ENCODE assay signal across 11 mouse cellular contexts in the genomic region with DNA sequence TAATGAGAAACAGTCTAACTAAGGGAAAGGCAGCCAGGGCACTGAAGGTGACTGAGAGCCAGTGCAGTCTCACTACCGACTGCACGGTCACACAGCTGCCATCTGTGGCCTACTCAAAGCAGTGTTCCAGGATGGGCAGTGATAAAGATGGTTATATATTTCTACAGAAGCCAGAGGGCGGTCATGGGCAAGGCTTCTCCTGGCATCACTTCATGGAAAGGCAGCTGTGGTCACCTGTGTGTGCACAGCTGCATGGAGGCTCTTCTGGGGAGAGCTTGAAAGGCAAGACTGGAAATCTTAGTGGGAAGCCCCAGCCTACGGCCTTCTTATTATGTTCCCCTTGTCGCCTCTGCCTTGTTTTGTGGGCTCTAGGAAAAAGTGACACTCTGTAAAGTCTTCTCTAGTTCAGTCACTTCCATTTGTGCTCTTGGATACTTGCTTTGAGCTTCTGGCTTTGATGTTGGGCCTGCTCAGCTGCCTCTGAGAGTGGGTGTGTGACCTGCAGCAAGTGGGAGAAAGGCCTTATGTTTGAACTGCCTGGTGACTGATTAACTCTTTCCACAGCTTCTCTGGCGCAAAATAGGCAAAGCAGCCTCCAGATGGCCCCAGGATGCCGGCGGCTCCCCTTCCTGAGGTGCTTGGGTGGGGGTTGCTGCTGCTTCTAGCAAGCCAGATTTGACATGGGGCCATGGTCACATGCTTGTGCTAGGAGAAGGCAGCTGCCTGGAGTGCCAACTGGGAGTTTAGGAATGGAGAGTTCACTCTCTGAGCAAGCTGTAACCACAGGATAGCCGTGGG.
DNase-seq lines count a peak whose midpoint lies in the region; ATAC-seq and TF ChIP-seq lines count a peak whose summit lies in the region.
"Had no signal": no experiment of that assay in that cellular context is flagged by ENCODE, and none has a peak within 500 bp of the region (broad histone marks: within the 10 kb centered on the region; RNA-seq: fewer than 3 reads in every experiment).

No protein-coding gene starts in this region.

- no peaks in the 10 kb centered on the region for H3K27me3 ChIP-seq in forebrain, postnatal 0 days (ENCODE audit: insufficient read depth, low read length)
- no peaks in the 10 kb centered on the region for H3K27me3 ChIP-seq in forebrain, embryonic 16.5 days (replicated peaks; ENCODE audit: control insufficient read depth, insufficient read depth, low read length)
- H3K27me3 ChIP-seq in lung, embryonic 16.5 days (ENCODE audit: control insufficient read depth, insufficient read depth, low read depth, low read length), result no peaks in the 10 kb centered on the region
- H3K27me3 ChIP-seq in kidney, embryonic 14.5 days (ENCODE audit: control insufficient read depth, insufficient read depth, low read length), result no peaks in the 10 kb centered on the region
- no peaks in the 10 kb centered on the region for H3K27me3 ChIP-seq in stomach, embryonic 15.5 days (replicated peaks)
- H3K27me3 ChIP-seq: midbrain, embryonic 12.5 days had no signal

- TF ChIP-seq CTCF in forebrain, postnatal 0 days (IDR thresholded peaks at IDR 0.05; ENCODE audit: low read depth), result 0 out of 2 replicates have a peak, but pooled peaks have one; percentile 15

- H3K36me3 ChIP-seq in forebrain, postnatal 0 days (ENCODE audit: insufficient read depth), result no peaks in the 10 kb centered on the region
- no peaks in the 10 kb centered on the region for H3K36me3 ChIP-seq in forebrain, embryonic 16.5 days (ENCODE audit: control insufficient read depth, insufficient read depth)
- H3K36me3 ChIP-seq in lung, embryonic 16.5 days (ENCODE audit: control insufficient read depth, insufficient read depth, low read length), result no peaks in the 10 kb centered on the region
- H3K36me3 ChIP-seq in kidney, embryonic 14.5 days (ENCODE audit: control insufficient read depth, insufficient read depth, low read length), result no peaks in the 10 kb centered on the region
- H3K36me3 ChIP-seq in stomach, embryonic 15.5 days, result no peaks in the 10 kb centered on the region
- H3K36me3 ChIP-seq: midbrain, embryonic 12.5 days had no signal

- no peak overlapping the region for H3K27ac ChIP-seq in forebrain, postnatal 0 days (ENCODE audit: low read depth, low read length)
- no peak overlapping the region for H3K27ac ChIP-seq in forebrain, embryonic 16.5 days (ENCODE audit: low read length)
- peak overlapping the region; percentile 43 for H3K27ac ChIP-seq in lung, embryonic 16.5 days (ENCODE audit: low read length)
- H3K27ac ChIP-seq in kidney, embryonic 14.5 days (ENCODE audit: low read depth, low read length), result peak overlapping the region; percentile 60; the same call in 1 of the 2 replicates
- H3K27ac ChIP-seq in stomach, embryonic 15.5 days, result peak overlapping the region; percentile 9; the same call in 1 of the 2 replicates
- H3K27ac ChIP-seq: midbrain, embryonic 12.5 days had no signal

- H3K9ac ChIP-seq in forebrain, postnatal 0 days, result no peak overlapping the region
- H3K9ac ChIP-seq in forebrain, embryonic 16.5 days (replicated peaks; ENCODE audit: low read depth, low read length), result no peak overlapping the region
- no peak overlapping the region for H3K9ac ChIP-seq in lung, embryonic 16.5 days (ENCODE audit: low read length)
- H3K9ac ChIP-seq in kidney, embryonic 14.5 days (ENCODE audit: low read depth, low read length), result no peak overlapping the region
- H3K9ac ChIP-seq in stomach, embryonic 15.5 days, result no peak overlapping the region
- H3K9ac ChIP-seq: midbrain, embryonic 12.5 days had no signal

- no peak overlapping the region for H3K4me3 ChIP-seq in forebrain, postnatal 0 days (ENCODE audit: low read depth, low read length)
- H3K4me3 ChIP-seq in forebrain, embryonic 16.5 days (replicated peaks; ENCODE audit: low read length), result no peak overlapping the region
- H3K4me3 ChIP-seq in lung, embryonic 16.5 days (ENCODE audit: low read length), result no peak overlapping the region
- H3K4me3 ChIP-seq in kidney, embryonic 14.5 days (ENCODE audit: low read length), result no peak overlapping the region
- no peak overlapping the region for H3K4me3 ChIP-seq in stomach, embryonic 15.5 days (replicated peaks)
- H3K4me3 ChIP-seq: midbrain, embryonic 12.5 days had no signal

- DNase-seq in forebrain, postnatal 0 days, result no peak
- DNase-seq in lung, postnatal 25 days (ENCODE audit: low spot score), result no peak
- no peak for DNase-seq in urinary bladder, postnatal 36 days (ENCODE audit: low spot score in 2 of 2)
- DNase-seq in cerebellum, adult 9-11 months, result no peak
- DNase-seq: cerebellum, adult 8-10 months had no signal

- no peaks in the 10 kb centered on the region for H3K9me3 ChIP-seq in forebrain, postnatal 0 days (ENCODE audit: low read length)
- H3K9me3 ChIP-seq in forebrain, embryonic 16.5 days (ENCODE audit: control insufficient read depth, low read length), result no peaks in the 10 kb centered on the region
- no peaks in the 10 kb centered on the region for H3K9me3 ChIP-seq in lung, embryonic 16.5 days (ENCODE audit: control insufficient read depth, low read length)
- H3K9me3 ChIP-seq in kidney, embryonic 14.5 days (ENCODE audit: control insufficient read depth, low read length), result no peaks in the 10 kb centered on the region
- H3K9me3 ChIP-seq in stomach, embryonic 15.5 days, result no peaks in the 10 kb centered on the region
- H3K9me3 ChIP-seq: midbrain, embryonic 12.5 days had no signal

- WGBS in forebrain, postnatal 0 days, result 64% methylated on average over 9 of the region's 9 CpGs
- 64% methylated on average over 9 of the region's 9 CpGs for WGBS in forebrain, embryonic 16.5 days
- WGBS in lung, embryonic 16.5 days, result 23% methylated on average over 9 of the region's 9 CpGs
- WGBS in kidney, embryonic 14.5 days, result 29% methylated on average over 9 of the region's 9 CpGs
- 36% methylated on average over 9 of the region's 9 CpGs for WGBS in stomach, embryonic 15.5 days

- H3K4me2 ChIP-seq in forebrain, postnatal 0 days (ENCODE audit: low read depth), result no peak overlapping the region
- no peak overlapping the region for H3K4me2 ChIP-seq in forebrain, embryonic 16.5 days (ENCODE audit: low read length)
- H3K4me2 ChIP-seq in lung, embryonic 16.5 days (ENCODE audit: low read depth, low read length), result no peak overlapping the region
- no peak overlapping the region for H3K4me2 ChIP-seq in kidney, embryonic 14.5 days (replicated peaks; ENCODE audit: low read depth, low read length)
- H3K4me2 ChIP-seq in stomach, embryonic 15.5 days, result no peak overlapping the region
- H3K4me2 ChIP-seq: midbrain, embryonic 12.5 days had no signal

- ATAC-seq in forebrain, postnatal 0 days, result no peak
- ATAC-seq in forebrain, embryonic 16.5 days, result no peak
- ATAC-seq in lung, embryonic 16.5 days (ENCODE audit: low read depth), result peak; percentile 66
- ATAC-seq in kidney, embryonic 14.5 days (ENCODE audit: low FRiP score, low TSS enrichment), result peak; percentile 91
- ATAC-seq in stomach, embryonic 15.5 days (ENCODE audit: insufficient read depth, low FRiP score, low read depth), result peak; percentile 79
- ATAC-seq: CD4-positive, CD25-positive, alpha-beta regulatory T cell, adult 4 months had no signal

- no peaks in the 10 kb centered on the region for H3K4me1 ChIP-seq in forebrain, postnatal 0 days (ENCODE audit: insufficient read depth)
- H3K4me1 ChIP-seq in forebrain, embryonic 16.5 days (replicated peaks; ENCODE audit: control insufficient read depth, insufficient read depth, low read length), result no peaks in the 10 kb centered on the region
- peaks cover 10% of the 10 kb centered on the region for H3K4me1 ChIP-seq in lung, embryonic 16.5 days (replicated peaks; ENCODE audit: control insufficient read depth, insufficient read depth, low read length)
- H3K4me1 ChIP-seq in kidney, embryonic 14.5 days (ENCODE audit: control insufficient read depth, insufficient read depth, low read length), result peaks cover 12% of the 10 kb centered on the region
- peaks cover 7% of the 10 kb centered on the region; the same call in 1 of the 2 replicates for H3K4me1 ChIP-seq in stomach, embryonic 15.5 days

Comparison
In these comparisons a context has a peak if more than half of its experiments do, and no peak if none do; other contexts are left out.
1. ATAC-seq: peak in lung, embryonic 16.5 days (single experiment), kidney, embryonic 14.5 days (single experiment) and stomach, embryonic 15.5 days (single experiment); none in forebrain, postnatal 0 days (single experiment) and forebrain, embryonic 16.5 days (single experiment).
2. H3K27ac ChIP-seq: peak in lung, embryonic 16.5 days (single experiment), kidney, embryonic 14.5 days (single experiment) and stomach, embryonic 15.5 days (single experiment); none in forebrain, postnatal 0 days (single experiment) and forebrain, embryonic 16.5 days (single experiment).